Comparison of ENCODE assay signal across 9 mouse cellular contexts in genomic region chr12:30372933-30373501, GRCm38 (mm10). TPM values are rescaled to one million over a fixed set of nuclear protein-coding genes. Genes with fewer than 3 reads are reported as not detected.
A peak's percentile ranks its signal among the peaks of the same experiment; 100 is the strongest.
DNase-seq lines count a peak whose midpoint lies in the region; ATAC-seq and TF ChIP-seq lines count a peak whose summit lies in the region.
"Had no signal": no experiment of that assay in that cellular context is flagged by ENCODE, and none has a peak within 500 bp of the region (broad histone marks: within the 10 kb centered on the region; RNA-seq: fewer than 3 reads in every experiment).

TSS of gene Sntg2 (minus strand) at chr12:30373375.

- 0% methylated on average over 37 of the region's 39 CpGs for WGBS in forebrain, embryonic 16.5 days
- 2% methylated on average over 39 of the region's 39 CpGs for WGBS in liver, embryonic 11.5 days
- under 1% methylated on average over 38 of the region's 39 CpGs for WGBS in neural tube, embryonic 12.5 days

- intact Hi-C loops in heart, postnatal 10 days (cut with DNase I) = loop anchor here (5.0 kb wide), 1 partner anchor 466 kb away; no protein-coding TSS in a partner anchor

- no peaks in the 10 kb centered on the region for H3K9me3 ChIP-seq in forebrain, embryonic 16.5 days (ENCODE audit: control insufficient read depth, low read length)
- no peaks in the 10 kb centered on the region for H3K9me3 ChIP-seq in liver, embryonic 11.5 days (ENCODE audit: control insufficient read depth, low read length)
- no peaks in the 10 kb centered on the region for H3K9me3 ChIP-seq in neural tube, embryonic 12.5 days

- 0 out of 2 replicates have a peak, but pooled peaks have one; percentile 2 for TF ChIP-seq CTCF in testis, adult 2 months (IDR thresholded peaks at IDR 0.05; ENCODE audit: control insufficient read depth, insufficient read depth, insufficient replicate concordance, low read depth, low read length)

- peaks cover 9% of the 10 kb centered on the region; the same call in 1 of the 2 replicates for H3K4me1 ChIP-seq in forebrain, embryonic 16.5 days (replicated peaks; ENCODE audit: control insufficient read depth, insufficient read depth, low read length)
- no peaks in the 10 kb centered on the region for H3K4me1 ChIP-seq in liver, embryonic 11.5 days (replicated peaks; ENCODE audit: control insufficient read depth, insufficient read depth, low read length)
- H3K4me1 ChIP-seq in neural tube, embryonic 12.5 days = peaks cover 9% of the 10 kb centered on the region; the same call in 1 of the 2 replicates
- H3K4me1 ChIP-seq in testis, adult 2 months (ENCODE audit: control insufficient read depth, insufficient read depth, low read length) = peaks cover 10% of the 10 kb centered on the region

- peak; percentile 97 for ATAC-seq in forebrain, embryonic 16.5 days
- peak; percentile 94 for ATAC-seq in liver, embryonic 11.5 days (replicated peaks; ENCODE audit: low FRiP score)
- ATAC-seq in neural tube, embryonic 12.5 days (ENCODE audit: low FRiP score, low read depth) = peak; percentile 98

- no peaks in the 10 kb centered on the region for H3K27me3 ChIP-seq in forebrain, embryonic 16.5 days (replicated peaks; ENCODE audit: control insufficient read depth, insufficient read depth, low read length)
- no peaks in the 10 kb centered on the region for H3K27me3 ChIP-seq in liver, embryonic 11.5 days (replicated peaks; ENCODE audit: control insufficient read depth, insufficient read depth, low read length)
- no peaks in the 10 kb centered on the region for H3K27me3 ChIP-seq in neural tube, embryonic 12.5 days (replicated peaks)
- H3K27me3 ChIP-seq in testis, adult 2 months (ENCODE audit: control insufficient read depth, insufficient read depth, low read length) = no peaks in the 10 kb centered on the region

- DNase-seq in spleen, adult 18-20 months = peak; percentile 12 to 27
- no peak for DNase-seq in spleen, adult 12 weeks (ENCODE audit: low spot score)
- peak; percentile 76 to 80 for DNase-seq in heart, postnatal 10 days
- peak; percentile 86 to 93 for DNase-seq in kidney, postnatal 25 days
- peak; percentile 76 for DNase-seq in liver, embryonic 11.5 days (ENCODE audit: low spot score)

- peak within 1 kb of the TSS; percentile 62 for H3K4me3 ChIP-seq in forebrain, embryonic 16.5 days (replicated peaks; ENCODE audit: low read length)
- peak within 1 kb of the TSS; percentile 47 for H3K4me3 ChIP-seq in liver, embryonic 11.5 days (ENCODE audit: low read depth, low read length)
- peak within 1 kb of the TSS; percentile 53 for H3K4me3 ChIP-seq in neural tube, embryonic 12.5 days
- peak within 1 kb of the TSS; percentile 74 for H3K4me3 ChIP-seq in testis, adult 2 months (ENCODE audit: control insufficient read depth, low read depth, low read length)
- H3K4me3 ChIP-seq: myocyte had no signal

- no peaks in the 10 kb centered on the region for H3K36me3 ChIP-seq in forebrain, embryonic 16.5 days (ENCODE audit: control insufficient read depth, insufficient read depth)
- H3K36me3 ChIP-seq in liver, embryonic 11.5 days (ENCODE audit: control insufficient read depth, insufficient read depth, low read length) = no peaks in the 10 kb centered on the region
- no peaks in the 10 kb centered on the region for H3K36me3 ChIP-seq in neural tube, embryonic 12.5 days
- no peaks in the 10 kb centered on the region for H3K36me3 ChIP-seq in testis, adult 2 months (ENCODE audit: control insufficient read depth, insufficient read depth, low read length)

- no peak within 1 kb of the TSS for H3K27ac ChIP-seq in forebrain, embryonic 16.5 days (ENCODE audit: low read length)
- no peak within 1 kb of the TSS for H3K27ac ChIP-seq in liver, embryonic 11.5 days (ENCODE audit: low read depth, low read length)
- no peak within 1 kb of the TSS for H3K27ac ChIP-seq in neural tube, embryonic 12.5 days
- peak within 1 kb of the TSS; percentile 6; the same call in 1 of the 2 replicates for H3K27ac ChIP-seq in testis, adult 2 months (ENCODE audit: control insufficient read depth, insufficient read depth, low read depth, low read length)

- 0 out of 2 replicates have a peak, but pooled peaks have one; percentile 28 for TF ChIP-seq POLR2A in testis, adult 2 months (IDR thresholded peaks at IDR 0.05; ENCODE audit: control insufficient read depth, low read depth, low read length)

- H3K9ac ChIP-seq in forebrain, embryonic 16.5 days (replicated peaks; ENCODE audit: low read depth, low read length) = peak within 1 kb of the TSS; percentile 76
- H3K9ac ChIP-seq in liver, embryonic 11.5 days (ENCODE audit: low read depth, low read length) = peak within 1 kb of the TSS; percentile 43; the same call in 1 of the 2 replicates
- peak within 1 kb of the TSS; percentile 65 for H3K9ac ChIP-seq in neural tube, embryonic 12.5 days

- H3K4me2 ChIP-seq in forebrain, embryonic 16.5 days (ENCODE audit: low read length) = peak within 1 kb of the TSS; percentile 97
- H3K4me2 ChIP-seq in liver, embryonic 11.5 days = peak within 1 kb of the TSS; percentile 78
- peak within 1 kb of the TSS; percentile 96 for H3K4me2 ChIP-seq in neural tube, embryonic 12.5 days (replicated peaks)

RNA-seq across cellular contexts. Expression of gene Sntg2, which starts in this region (rescaled TPM):
- polyA plus RNA-seq in forebrain, embryonic 16.5 days (2015; fragmentation: Nextera tagmentation; extraction: Ambion mirVana) = 2.6 and 3.1 TPM in 2 replicates
- 1 to 10 TPM; 1.0 to 1.9 TPM for total RNA-seq in heart, postnatal 10 days (2021)
- polyA plus RNA-seq in liver, embryonic 11.5 days (2014; fragmentation: Nextera tagmentation; extraction: Ambion mirVana) = 1.1 and 1.5 TPM in 2 replicates
- polyA plus RNA-seq in neural tube, embryonic 12.5 days (2016; fragmentation: Nextera tagmentation; extraction: Ambion mirVana) = 1.2 and 2.3 TPM in 2 replicates
- 0.84 and 0.94 TPM in 2 replicates for polyA plus RNA-seq in testis, adult 2 months (2012; rRNA removed)
- polyA plus RNA-seq: myocyte had no signal
